Mouse (Mus musculus) heart, adult 2 months (tissue): ENCODE data around the gene Mrpl12. TPM values are rescaled to one million over a fixed set of nuclear protein-coding genes. Genes with fewer than 3 reads are reported as not detected.

Experiments used
- DNase-seq, 2 experiments: peaks; one replicate each; pipeline ENCODE4 v3.0.0; 2021
- H3K27ac ChIP-seq: fragments of 200-600 bp; 2 replicates; pipeline ENCODE4 v1.8.1; 2022
- H3K27me3 ChIP-seq: fragments of 200-500 bp; 2 replicates; pipeline ENCODE4 v1.6.1; 2012; ENCODE audit warnings: mild to moderate bottlenecking, low read length, inconsistent platforms, mixed read lengths; ENCODE audit not compliant: control insufficient read depth, insufficient read depth
- H3K36me3 ChIP-seq: fragments of 200-500 bp; 2 replicates; pipeline ENCODE4 v1.6.1; 2012; ENCODE audit warnings: low read length, inconsistent platforms; ENCODE audit not compliant: control insufficient read depth, insufficient read depth
- H3K4me1 ChIP-seq: fragments of 200-500 bp; 2 replicates; pipeline ENCODE4 v1.6.1; 2011; ENCODE audit warnings: low read length; ENCODE audit not compliant: control insufficient read depth, insufficient read depth
- H3K4me3 ChIP-seq: fragments of 200-600 bp; 2 replicates; pipeline ENCODE4 v1.8.1; 2022
- H3K79me2 ChIP-seq: fragments of 200-500 bp; replicated peaks from 2 replicates; pipeline ENCODE4 v1.6.1; 2012; ENCODE audit warnings: mild to moderate bottlenecking, inconsistent platforms, low read length, moderate library complexity, mixed read lengths; ENCODE audit not compliant: control insufficient read depth, insufficient read depth
- H3K9ac ChIP-seq: fragments of 200-500 bp; 2 replicates; pipeline ENCODE4 v1.6.1; 2012; ENCODE audit warnings: low read depth, mild to moderate bottlenecking, control low read depth, inconsistent platforms, low read length, mixed read lengths
- CTCF ChIP-seq: fragments of 200-600 bp; IDR thresholded peaks from 2 replicates; pipeline ENCODE4 v1.8.1; 2022; ENCODE audit warnings: antibody characterized with exemption, mild to moderate bottlenecking, moderate library complexity
- EP300 ChIP-seq: fragments of 200-500 bp; IDR thresholded peaks from 2 replicates; pipeline ENCODE4 v1.6.1; 2011; ENCODE audit warnings: low read depth, low read length, control low read depth; ENCODE audit not compliant: insufficient read depth
- POLR2A ChIP-seq: fragments of 200-500 bp; IDR thresholded peaks from 2 replicates; pipeline ENCODE4 v1.6.1; 2011; ENCODE audit warnings: mild to moderate bottlenecking, low read depth, low read length, control low read depth; ENCODE audit not compliant: insufficient read depth
- WGBS: fragments of 180-500 bp; shearing (Covaris S2); methylation state at CpG from one replicate; pipeline ENCODE4 v1.1.7; 2018; 5-methylcytosine and 5-hydroxymethylcytosine counted together
- intact Hi-C: fragments of 180-260 bp; cut with DNase I; formaldehyde crosslinking; loops from one replicate; pipeline ENCODE4 v1.15.1; 2025
- polyA plus RNA-seq: library from polyadenylated mRNA; depleted of rRNA; stranded (reverse); fragments of >200 nt; gene quantifications from 2 replicates; pipeline ENCODE4 v1.2.3, GENCODE M21; 2012
- total RNA-seq, 2 experiments: library from RNA; stranded (reverse); gene quantifications; 2 replicates each; pipeline ENCODE4 v1.2.3; 2021

Mrpl12 gene
- total and polyA plus RNA-seq, 3 experiments = 200 to 232 (median 207) TPM

DNA sequence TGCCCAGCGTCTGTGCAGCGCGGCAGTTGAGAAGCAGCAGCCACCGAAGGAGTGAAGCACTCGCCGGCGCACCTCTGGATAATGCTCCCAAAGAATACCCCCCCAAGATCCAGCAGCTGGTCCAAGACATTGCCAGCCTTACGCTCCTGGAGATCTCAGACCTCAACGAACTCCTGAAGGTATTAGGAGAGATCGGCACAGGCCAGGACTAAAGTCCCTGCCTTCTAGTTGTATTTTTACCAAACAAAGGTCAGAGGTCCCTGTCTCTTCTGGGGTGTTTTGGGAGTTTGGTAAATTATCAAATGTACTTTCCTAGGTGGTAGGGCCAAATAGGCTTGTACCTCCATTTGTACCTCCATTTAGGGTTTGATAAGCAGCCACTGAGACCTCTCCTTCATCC lies 838 bp downstream of the Mrpl12 start:
- no peak for TF ChIP-seq POLR2A
- no peak for TF ChIP-seq CTCF
- no peak for TF ChIP-seq EP300
- 3% methylated on average over 10 of the region's 10 CpGs for WGBS
- peak overlapping the region; percentile 89 for H3K27ac ChIP-seq
- peaks cover 6% of the 10 kb centered on the region for H3K4me1 ChIP-seq
- no peak for DNase-seq
- H3K79me2 ChIP-seq = peaks cover 3% of the 10 kb centered on the region
- no peaks in the 10 kb centered on the region for H3K36me3 ChIP-seq
- peak overlapping the region; percentile 100 for H3K4me3 ChIP-seq
- H3K9ac ChIP-seq = peak overlapping the region; percentile 95
- no peaks in the 10 kb centered on the region for H3K27me3 ChIP-seq
- intact Hi-C loops = no loop called here

DNA sequence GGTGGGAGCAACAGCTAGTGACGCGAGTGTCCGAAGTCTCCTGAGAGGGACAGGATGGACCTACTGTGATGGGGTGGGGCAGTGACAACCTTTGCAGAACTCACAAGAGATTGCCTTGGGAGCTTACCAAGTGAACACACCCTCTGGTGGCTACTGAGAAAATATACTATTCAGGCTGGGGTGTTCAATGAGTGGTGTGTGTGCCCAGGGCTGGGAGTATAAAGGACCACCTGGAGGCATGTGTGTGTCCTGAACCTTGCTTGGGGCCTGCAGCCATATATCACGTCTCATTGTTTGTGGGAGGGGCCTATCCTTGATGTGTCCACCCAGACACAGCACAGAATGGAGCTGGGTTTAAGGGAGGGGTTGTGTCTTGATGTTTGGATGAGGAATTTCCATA lies 4.1 kb downstream of the Mrpl12 start:
- Histone ChIP-seq H3K4me1 (peaks cover 17% of the 10 kb centered on the region), H3K36me3 (no peaks in the 10 kb centered on the region), H3K79me2 (peaks cover 3% of the 10 kb centered on the region), H3K27ac (no peak overlapping the region), H3K9ac (no peak overlapping the region), H3K27me3 (no peaks in the 10 kb centered on the region), H3K4me3 (no peak overlapping the region)
- WGBS = 66% methylated on average over 4 of the region's 4 CpGs
- TF ChIP-seq CTCF = no peak
- TF ChIP-seq POLR2A = 0 out of 2 replicates have a peak, but pooled peaks have one; percentile 9
- TF ChIP-seq EP300 = no peak
- intact Hi-C loops = loop anchor here (2.0 kb wide), 2 partner anchors 26 to 224 kb away; partner anchors contain the start of genes Cenpx and Lrrc45
- no peak for DNase-seq

DNA sequence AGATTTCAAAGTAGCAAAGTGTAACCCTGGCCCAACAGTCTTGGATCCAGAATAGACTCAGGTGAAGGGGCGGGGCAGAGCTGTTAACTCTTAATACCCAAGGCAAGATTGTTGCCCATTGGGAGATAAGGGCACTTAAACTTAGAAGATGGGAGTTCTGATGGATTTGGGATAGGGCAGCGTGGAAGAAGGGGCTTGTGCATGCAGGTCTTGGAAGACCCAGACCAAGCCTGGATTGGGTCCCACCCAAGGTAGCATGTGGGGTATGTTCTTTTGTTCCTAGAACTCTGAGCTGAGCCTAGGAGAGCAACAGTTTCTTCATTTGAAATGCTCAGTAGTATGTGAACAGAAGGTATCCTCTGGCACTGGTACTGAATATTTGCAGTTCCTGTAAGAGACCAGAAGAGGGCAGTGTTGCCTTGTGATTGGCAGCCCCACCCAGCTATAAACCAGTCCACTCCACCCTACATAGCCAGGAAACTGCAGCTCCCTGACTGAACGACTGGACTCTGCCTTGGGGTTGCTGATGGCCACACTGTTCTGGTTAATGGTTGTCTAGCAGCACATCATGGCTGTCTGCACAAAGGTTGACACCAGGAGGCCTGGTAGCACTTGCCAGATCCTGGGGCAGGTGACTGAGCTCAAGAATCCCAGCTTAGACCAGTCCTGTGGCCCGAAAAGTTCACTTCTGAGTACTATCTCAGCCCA lies 4.8 kb downstream of the Mrpl12 start:
- no peak overlapping the region for H3K9ac ChIP-seq
- DNase-seq = peak; percentile 54 to 69
- peak; percentile 45; the same call in 1 of the 2 replicates for TF ChIP-seq POLR2A
- peak; percentile 97 for TF ChIP-seq CTCF
- peak; percentile 93; the same call in 1 of the 2 replicates for TF ChIP-seq EP300
- H3K4me3 ChIP-seq = no peak overlapping the region
- peak overlapping the region; percentile 50 for H3K27ac ChIP-seq
- H3K4me1 ChIP-seq = peaks cover 15% of the 10 kb centered on the region
- intact Hi-C loops = loop anchor here (1.0 to 2.0 kb wide), 3 partner anchors 26 to 224 kb away; partner anchors contain the start of genes Cenpx and Lrrc45
- WGBS = 57% methylated on average over 4 of the region's 4 CpGs
- no peaks in the 10 kb centered on the region for H3K27me3 ChIP-seq
- no peaks in the 10 kb centered on the region for H3K36me3 ChIP-seq
- H3K79me2 ChIP-seq = peaks cover 3% of the 10 kb centered on the region

DNA sequence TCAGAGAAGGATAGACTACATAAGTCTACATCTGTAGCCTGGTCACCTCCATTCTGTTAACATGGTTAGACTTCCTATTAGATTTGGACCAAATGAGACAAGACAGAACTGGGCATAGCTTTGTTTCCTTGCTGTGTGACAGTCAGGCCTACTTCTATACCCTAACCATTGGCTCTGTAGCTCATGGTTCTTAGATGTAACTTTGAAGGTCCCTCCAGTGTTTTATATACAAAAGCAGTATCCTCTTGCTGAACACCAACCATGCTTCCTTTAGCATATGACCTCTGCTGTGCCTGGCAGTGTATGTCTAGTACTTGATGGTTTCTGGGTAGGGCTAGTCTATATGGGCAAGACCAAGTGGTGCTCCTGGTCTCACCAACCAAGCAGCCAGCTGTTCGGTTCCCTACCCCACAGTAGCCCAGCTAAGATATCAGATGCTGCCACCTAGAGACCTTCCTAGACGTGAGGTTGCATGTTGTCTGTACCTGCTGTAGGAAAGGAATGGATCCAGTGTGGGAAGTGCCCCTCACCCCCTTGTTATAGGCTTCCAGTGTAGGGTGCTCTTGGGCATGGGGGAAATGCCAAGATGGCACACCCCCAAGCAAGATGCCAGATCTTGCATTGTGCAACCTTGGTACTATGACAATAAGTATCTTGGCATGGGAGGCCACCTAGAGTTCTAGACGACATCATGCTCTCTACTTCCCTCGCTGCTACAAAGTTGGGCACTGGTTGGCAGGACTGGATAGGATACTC lies 6.1 kb downstream of the Mrpl12 start:
- Histone ChIP-seq H3K27me3 (no peaks in the 10 kb centered on the region), H3K4me1 (peaks cover 15% of the 10 kb centered on the region), H3K27ac (no peak overlapping the region), H3K4me3 (no peak overlapping the region), H3K79me2 (no peaks in the 10 kb centered on the region), H3K9ac (no peak overlapping the region), H3K36me3 (no peaks in the 10 kb centered on the region)
- peak in 1 of 2 experiments; percentile 34 for DNase-seq
- 34% methylated on average over 4 of the region's 4 CpGs for WGBS
- TF ChIP-seq CTCF (no peak), POLR2A (no peak), EP300 (no peak)
- intact Hi-C loops = loop anchor here (5.0 kb wide), 1 partner anchor 287 kb away; no protein-coding TSS in a partner anchor

DNA sequence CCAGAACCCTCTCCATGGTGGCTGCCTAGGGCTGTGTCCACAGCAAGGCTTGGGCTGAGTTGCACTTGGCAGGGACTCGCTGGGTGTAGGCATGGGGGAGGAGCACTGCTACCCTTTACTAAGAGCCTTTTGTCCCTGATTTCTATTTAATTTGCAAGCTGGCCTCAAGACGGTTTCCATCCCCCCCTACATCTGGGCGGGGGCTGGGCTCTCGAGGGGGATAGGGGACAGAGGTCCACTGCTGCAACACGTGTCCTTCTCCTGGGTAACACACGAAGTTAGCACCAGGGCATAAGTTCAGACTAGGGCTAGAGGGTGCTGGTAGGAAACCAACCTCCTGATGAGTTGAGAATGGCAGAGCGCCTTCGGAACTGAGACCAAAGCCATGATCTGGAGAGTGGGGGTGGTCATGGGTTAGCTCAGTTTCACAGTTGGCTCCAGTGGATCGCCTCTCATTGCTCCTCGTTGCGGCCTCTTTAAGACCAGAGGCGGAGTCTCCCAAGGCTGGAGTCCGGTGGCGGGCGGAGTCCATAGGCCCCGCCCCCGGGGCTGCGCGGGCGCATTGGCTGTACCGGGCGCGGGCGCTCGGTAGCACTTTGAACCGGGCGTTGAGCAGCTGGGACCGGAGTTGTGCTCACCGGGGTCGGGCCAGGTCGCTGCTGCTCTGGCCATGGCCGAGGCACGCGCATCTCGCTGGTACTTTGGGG lies 7.1 kb downstream of the Mrpl12 start, which contains the start of gene Slc25a10:
Gene Slc25a10 (plus strand): TSS at position 524 of the 707 bp plus-strand sequence.
- intact Hi-C loops = loop anchor here (5.0 kb wide), 1 partner anchor 286 kb away; no protein-coding TSS in a partner anchor
- WGBS = 0% methylated on average over 35 of the region's 35 CpGs
- Histone ChIP-seq H3K79me2 (no peaks in the 10 kb centered on the region), H3K4me1 (peaks cover 14% of the 10 kb centered on the region), H3K4me3 (peak within 1 kb of the TSS; percentile 97), H3K27me3 (no peaks in the 10 kb centered on the region), H3K36me3 (no peaks in the 10 kb centered on the region), H3K9ac (peak within 1 kb of the TSS; percentile 89), H3K27ac (peak within 1 kb of the TSS; percentile 56)
- TF ChIP-seq CTCF = no peak
- peak; percentile 39; the same call in 1 of the 2 replicates for TF ChIP-seq POLR2A
- no peak for TF ChIP-seq EP300
- peak; percentile 92 to 93 for DNase-seq
